Mouse (Mus musculus) embryonic facial prominence, embryonic 11.5 days (tissue): ENCODE measurements around the gene Sema6d. TPM values are rescaled to one million over a fixed set of nuclear protein-coding genes. Genes with fewer than 3 reads are reported as not detected.

ENCODE experiments used
- ATAC-seq: fragments of 200-750 bp; cut with Nextera tagmentation; replicated peaks from 2 replicates; pipeline ENCODE4 v1.8.0; 2017; ENCODE audit warnings: low read depth; ENCODE audit not compliant: insufficient number of reproducible peaks, low FRiP score, low TSS enrichment
- DNase-seq: peaks from one replicate; pipeline ENCODE4 v3.0.0-alpha.2; 2015; ENCODE audit warnings: low spot score
- H3K27ac ChIP-seq: fragments of 300-500 bp; sonication (generic); replicated peaks from 2 replicates; pipeline ENCODE4 v1.5.1; 2014; ENCODE audit warnings: mild to moderate bottlenecking, low read depth, low read length, control low read depth
- H3K27me3 ChIP-seq: fragments of 300-500 bp; sonication (generic); 2 replicates; pipeline ENCODE4 v1.6.1; 2014; ENCODE audit warnings: mild to moderate bottlenecking, low read length, moderate library complexity, mixed read lengths; ENCODE audit not compliant: control insufficient read depth, insufficient read depth
- H3K36me3 ChIP-seq: fragments of 300-500 bp; sonication (generic); replicated peaks from 2 replicates; pipeline ENCODE4 v1.6.1; 2014; ENCODE audit warnings: low read depth, mild to moderate bottlenecking, low read length, moderate library complexity, mixed read lengths; ENCODE audit not compliant: control insufficient read depth, insufficient read depth
- H3K4me1 ChIP-seq: fragments of 300-500 bp; sonication (generic); 2 replicates; pipeline ENCODE4 v1.6.1; 2014; ENCODE audit warnings: low read length, mixed read lengths; ENCODE audit not compliant: control insufficient read depth, insufficient read depth
- H3K4me2 ChIP-seq: fragments of 300-500 bp; sonication (generic); 2 replicates; pipeline ENCODE4 v1.6.1; 2014; ENCODE audit warnings: low read depth, mild to moderate bottlenecking, control low read depth, low read length, moderate library complexity
- H3K4me3 ChIP-seq: fragments of 300-500 bp; sonication (generic); 2 replicates; pipeline ENCODE4 v1.5.1; 2014; ENCODE audit warnings: low read depth, low read length, control low read depth
- H3K9ac ChIP-seq: fragments of 300-500 bp; sonication (generic); replicated peaks from 2 replicates; pipeline ENCODE4 v1.6.1; 2014; ENCODE audit warnings: mild to moderate bottlenecking, control low read depth, low read length
- H3K9me3 ChIP-seq: fragments of 300-500 bp; sonication (generic); replicated peaks from 2 replicates; pipeline ENCODE4 v1.6.1; 2016; ENCODE audit warnings: mild to moderate bottlenecking, low read length, inconsistent platforms, mixed read lengths; ENCODE audit not compliant: control insufficient read depth
- WGBS: fragments of 180-500 bp; shearing (Covaris S2); extraction: QIAGEN DNeasy Blood & Tissue Kit; methylation state at CpG from one replicate; pipeline ENCODE4 v1.1.7; 2014; 5-methylcytosine and 5-hydroxymethylcytosine counted together
- polyA plus RNA-seq: library from polyadenylated mRNA; unstranded; fragments of >200 nt; fragmentation: Nextera tagmentation; extraction: Ambion mirVana; gene quantifications from 2 replicates; pipeline ENCODE4 v1.2.1, GENCODE M21; 2014

The Sema6d gene
- polyA plus RNA-seq, 1 experiment from 2014 or later: 10.5 TPM

DNA sequence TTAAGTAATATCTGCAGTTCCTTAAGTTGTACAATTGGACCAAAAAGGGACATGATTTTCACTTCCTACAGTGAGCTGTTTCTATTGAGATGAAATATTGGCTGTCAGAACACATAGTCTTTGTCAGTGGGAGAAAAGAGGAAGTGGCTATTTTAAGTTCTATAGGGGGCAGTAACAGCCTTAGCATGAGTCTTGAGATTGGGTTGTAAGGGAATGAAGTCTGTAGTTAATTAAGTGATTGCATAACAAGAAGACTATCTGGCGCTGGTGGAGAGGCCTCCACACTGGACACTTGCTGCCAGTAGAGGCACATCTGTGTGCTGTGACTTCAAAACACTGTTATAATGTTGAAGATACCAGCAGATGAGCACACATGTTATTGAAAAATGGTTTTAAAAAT is 209.1 kb downstream of the Sema6d start:
- Histone ChIP-seq H3K4me1 (no peaks in the 10 kb centered on the region), H3K4me2 (no peak overlapping the region), H3K27ac (no peak overlapping the region), H3K27me3 (no peaks in the 10 kb centered on the region), H3K9ac (no peak overlapping the region), H3K9me3 (no peaks in the 10 kb centered on the region), H3K36me3 (no peaks in the 10 kb centered on the region), H3K4me3 (no peak overlapping the region)
- DNase-seq: peak; percentile 46
- ATAC-seq: no peak
- WGBS: 7% methylated on average over 1 of the region's 1 CpGs

DNA sequence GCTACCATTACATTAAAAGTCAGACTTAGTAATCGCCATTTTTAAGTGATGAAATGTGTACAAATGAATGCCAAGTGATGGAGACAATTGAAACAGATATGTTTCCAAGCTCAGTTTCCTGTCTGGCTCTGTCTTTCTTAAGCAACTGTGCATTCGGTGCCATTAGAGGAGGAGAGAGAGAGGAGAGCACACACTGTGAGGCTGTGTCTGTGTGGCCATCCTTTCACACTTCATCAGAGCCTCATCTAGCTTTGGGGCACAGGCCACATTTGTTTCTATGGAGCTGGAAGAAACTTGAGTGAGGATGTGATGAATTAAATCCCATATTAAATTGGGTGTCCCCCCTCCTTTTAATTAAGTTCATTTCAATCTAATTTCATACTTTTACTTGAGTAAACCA is 218.8 kb downstream of the Sema6d start:
- no peak overlapping the region for H3K9ac ChIP-seq
- H3K9me3 ChIP-seq: no peaks in the 10 kb centered on the region
- no peaks in the 10 kb centered on the region for H3K36me3 ChIP-seq
- WGBS: 70% methylated on average over 2 of the region's 2 CpGs
- no peak overlapping the region for H3K27ac ChIP-seq
- H3K4me1 ChIP-seq: no peaks in the 10 kb centered on the region
- H3K4me3 ChIP-seq: no peak overlapping the region
- no peak for ATAC-seq
- H3K27me3 ChIP-seq: no peaks in the 10 kb centered on the region
- no peak for DNase-seq
- no peak overlapping the region for H3K4me2 ChIP-seq

DNA sequence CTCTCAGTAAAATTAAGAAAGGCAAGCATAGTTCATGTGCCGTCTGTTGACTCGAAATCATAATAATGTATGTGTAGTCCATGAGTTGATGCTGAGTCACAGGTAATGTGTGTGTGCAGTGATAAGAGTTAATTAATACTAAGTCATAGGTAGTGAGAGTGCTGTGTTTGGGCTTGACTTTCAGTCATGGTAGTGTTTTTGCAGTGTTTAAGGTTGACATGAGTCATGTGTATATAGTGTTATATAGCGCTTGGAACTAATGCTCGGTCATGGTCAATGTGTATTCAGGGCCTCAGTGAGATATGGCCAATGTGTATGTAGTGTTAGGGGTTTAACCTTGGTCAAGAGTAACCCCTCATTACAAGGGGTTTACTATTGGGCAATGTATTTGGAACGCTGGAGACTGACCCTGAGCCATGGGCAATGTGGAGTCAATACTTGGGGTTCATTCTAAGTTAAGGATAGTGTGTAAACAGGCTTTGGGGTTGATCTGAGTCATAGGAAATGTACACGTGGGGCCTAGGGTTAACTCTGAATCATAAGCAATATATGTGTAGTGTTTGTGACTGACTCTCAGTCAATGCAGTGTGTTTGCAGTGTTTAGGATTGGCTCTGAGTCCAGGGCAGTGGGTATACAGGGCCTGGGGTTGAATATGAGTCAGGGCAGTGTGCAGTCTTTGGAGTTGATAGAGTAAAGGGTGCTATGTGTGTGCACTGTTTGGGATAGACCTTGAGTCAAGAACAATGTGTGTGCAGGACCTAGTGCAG is 219.8 kb downstream of the Sema6d start:
- WGBS: 88% methylated on average over 6 of the region's 6 CpGs
- DNase-seq: no peak
- ATAC-seq: no peak

DNA sequence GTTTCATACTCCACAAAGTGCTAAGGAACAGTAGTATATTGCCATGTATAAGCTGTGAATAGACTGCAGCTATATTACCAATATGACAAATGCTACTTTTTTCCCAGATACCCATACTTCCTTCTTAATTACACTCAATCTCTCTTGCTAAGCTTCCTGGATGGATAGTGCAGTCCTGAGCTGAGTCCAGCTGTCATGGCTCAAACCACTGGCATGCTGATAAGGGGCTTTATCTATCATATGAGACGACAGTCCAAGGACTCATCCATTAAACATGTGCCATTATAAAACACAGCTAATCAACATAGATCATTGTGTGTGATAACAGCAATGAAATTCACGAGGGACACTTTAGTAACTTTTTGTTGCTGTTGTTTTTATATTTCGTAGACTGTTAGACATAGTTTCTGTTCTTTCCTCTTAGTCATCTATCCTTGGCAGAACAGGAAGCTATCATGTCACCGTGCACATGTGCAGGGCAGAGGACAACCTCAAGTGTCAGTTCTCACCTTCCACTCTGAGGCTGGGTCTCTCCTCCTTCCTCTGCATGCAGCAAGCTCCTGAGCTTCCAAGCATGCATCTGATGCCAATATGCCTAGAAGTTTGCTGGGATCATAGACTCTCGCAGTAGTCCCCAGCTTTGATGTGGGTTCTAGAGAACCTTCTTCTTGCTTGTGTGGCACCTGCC is 232.9 kb downstream of the Sema6d start:
- Histone ChIP-seq H3K9ac (no peak overlapping the region), H3K4me3 (no peak overlapping the region), H3K4me2 (no peak overlapping the region), H3K36me3 (no peaks in the 10 kb centered on the region), H3K4me1 (no peaks in the 10 kb centered on the region), H3K9me3 (no peaks in the 10 kb centered on the region), H3K27ac (no peak overlapping the region), H3K27me3 (no peaks in the 10 kb centered on the region)
- WGBS: 80% methylated on average over 5 of the region's 5 CpGs
- no peak for ATAC-seq
- DNase-seq: no peak

More for the DNA sequence above, 219.8 kb downstream of the Sema6d start:
- H3K9me3 ChIP-seq: no peaks in the 10 kb centered on the region
- no peak overlapping the region for H3K27ac ChIP-seq
- no peak overlapping the region for H3K9ac ChIP-seq
- no peaks in the 10 kb centered on the region for H3K27me3 ChIP-seq
- H3K4me3 ChIP-seq: no peak overlapping the region
- no peak overlapping the region for H3K4me2 ChIP-seq
- H3K36me3 ChIP-seq: no peaks in the 10 kb centered on the region
- no peaks in the 10 kb centered on the region for H3K4me1 ChIP-seq

DNA sequence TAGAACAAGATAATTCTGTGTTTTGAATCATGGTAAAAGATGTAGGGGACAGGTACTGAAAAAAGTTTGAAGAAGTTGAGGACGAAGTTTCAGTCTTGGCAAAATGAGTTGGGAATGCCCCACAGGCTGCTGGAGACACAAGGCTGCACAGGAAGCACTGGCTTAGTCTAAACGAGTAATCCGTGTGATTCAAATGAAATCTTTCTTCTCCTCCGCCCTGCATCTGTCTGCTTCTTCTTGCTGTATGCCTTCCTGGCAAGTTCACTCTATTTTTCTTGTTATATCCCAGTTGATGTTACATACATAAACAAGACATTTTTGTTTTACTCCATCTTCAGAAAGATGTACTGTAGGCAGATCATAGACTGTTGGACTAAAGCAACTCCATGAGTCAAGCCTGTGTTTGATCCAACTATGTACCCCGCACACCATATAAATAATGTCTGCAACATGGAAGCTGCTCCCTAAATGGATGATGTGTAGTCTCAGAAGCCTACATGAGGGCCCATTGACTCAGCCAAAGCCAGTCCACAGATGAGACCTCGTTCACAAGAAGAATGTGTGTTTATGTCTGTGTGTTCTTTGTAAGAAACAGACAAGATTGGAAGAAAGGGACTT is 234.4 kb downstream of the Sema6d start:
- no peak for DNase-seq
- Histone ChIP-seq H3K4me2 (no peak overlapping the region), H3K36me3 (no peaks in the 10 kb centered on the region), H3K4me3 (no peak overlapping the region), H3K9me3 (no peaks in the 10 kb centered on the region), H3K4me1 (no peaks in the 10 kb centered on the region), H3K27ac (no peak overlapping the region), H3K27me3 (no peaks in the 10 kb centered on the region), H3K9ac (no peak overlapping the region)
- ATAC-seq: no peak
- WGBS: 80% methylated on average over 6 of the region's 6 CpGs

DNA sequence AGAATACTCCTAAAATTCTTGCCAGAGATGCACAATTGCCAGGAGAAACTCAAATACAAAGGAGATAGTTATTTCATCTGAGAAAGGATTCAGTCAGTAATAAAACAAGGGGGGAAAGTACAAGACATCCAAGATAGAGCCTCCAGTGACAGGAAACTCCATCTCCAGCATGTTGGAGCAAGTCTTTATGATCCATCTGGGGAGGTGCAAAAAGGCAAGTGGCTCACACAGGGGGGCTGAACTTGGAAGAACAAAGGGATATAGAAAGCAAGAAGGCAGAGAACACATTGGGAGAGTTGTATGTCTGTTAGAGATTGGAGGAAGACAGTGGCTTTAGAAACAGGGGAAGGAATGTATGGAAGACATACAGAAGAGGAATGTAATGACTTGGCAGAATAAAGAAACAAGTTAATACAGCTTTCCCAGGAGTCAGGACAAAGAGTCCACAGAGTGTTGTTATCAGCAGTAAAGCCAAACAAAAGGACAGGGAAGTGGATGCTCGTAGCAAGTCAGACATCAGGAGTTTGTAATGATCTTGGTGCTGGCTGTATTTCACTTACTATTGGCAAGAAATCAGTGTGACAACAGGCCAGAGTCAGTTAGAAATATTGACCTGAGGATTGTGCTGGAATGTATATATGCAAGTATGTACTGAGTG is 239.8 kb downstream of the Sema6d start:
- Histone ChIP-seq H3K36me3 (no peaks in the 10 kb centered on the region), H3K27ac (no peak overlapping the region), H3K9ac (no peak overlapping the region), H3K4me3 (no peak overlapping the region), H3K9me3 (no peaks in the 10 kb centered on the region), H3K4me2 (no peak overlapping the region), H3K27me3 (no peaks in the 10 kb centered on the region), H3K4me1 (no peaks in the 10 kb centered on the region)
- DNase-seq: no peak
- no peak for ATAC-seq
- 62% methylated on average over 1 of the region's 1 CpGs for WGBS

DNA sequence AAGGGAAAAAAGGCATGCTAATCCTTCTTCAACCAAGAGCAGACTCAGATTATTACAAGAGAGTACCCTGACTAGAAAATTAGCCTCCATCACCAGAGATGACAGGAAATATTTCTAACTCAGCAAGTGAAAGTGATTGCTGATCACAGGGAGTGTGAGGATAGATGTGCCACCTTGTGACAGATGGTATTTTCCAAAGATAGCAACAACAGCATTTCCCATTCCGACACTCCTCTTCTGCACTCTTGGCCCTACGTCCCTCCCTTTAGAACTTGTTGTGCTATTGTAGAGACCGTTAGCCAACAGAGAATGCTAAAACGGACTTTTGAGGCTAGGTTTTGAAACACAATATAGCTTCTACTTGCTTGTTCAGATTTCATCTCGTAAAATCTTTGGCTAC is 243.1 kb downstream of the Sema6d start:
- WGBS: 86% methylated on average over 5 of the region's 5 CpGs
- Histone ChIP-seq H3K4me1 (no peaks in the 10 kb centered on the region), H3K27me3 (no peaks in the 10 kb centered on the region), H3K9me3 (no peaks in the 10 kb centered on the region), H3K36me3 (no peaks in the 10 kb centered on the region), H3K9ac (no peak overlapping the region), H3K4me3 (no peak overlapping the region), H3K27ac (no peak overlapping the region), H3K4me2 (no peak overlapping the region)
- ATAC-seq (no peak), DNase-seq (no peak)
